Mouse (Mus musculus) megakaryocyte-erythroid progenitor cell, adult 5 weeks (primary cell): ENCODE results near the gene Kctd12b. TPM values are rescaled to one million over a fixed set of nuclear protein-coding genes. Genes with fewer than 3 reads are reported as not detected.

Experiments used
- polyA plus RNA-seq: library from polyadenylated mRNA; stranded (reverse); fragments of >175 nt; gene quantifications from 2 replicates; pipeline ENCODE4 v1.2.3, GENCODE M21; 2012

Kctd12b gene
- polyA plus RNA-seq: 0.03 and 0.05 TPM in 2 replicates

GRCm38 (mm10) chrX:153695782-153696395 lies at the start of gene Kctd12b:
TSS of gene Kctd12b (minus strand) at chrX:153696391.

GRCm38 (mm10) chrX:153723110-153723916 lies 27.1 kb upstream of the Kctd12b start, which contains the start of gene Nbdy:
TSS of gene Nbdy (plus strand) at chrX:153723590.

Other genes starting within 250 kb of the Kctd12b start
- 68.4 and 69.0 TPM in 2 replicates for gene Ubqln2, start 198.2 kb downstream of the Kctd12b start, polyA plus RNA-seq
- not detected in 2 replicates for gene Cypt3, start 137.8 kb downstream of the Kctd12b start, polyA plus RNA-seq
- 51.7 and 61.6 TPM in 2 replicates for gene Nbdy, start 27.2 kb upstream of the Kctd12b start, polyA plus RNA-seq
- gene Spin2c, start 135.8 kb upstream of the Kctd12b start, polyA plus RNA-seq: not detected in 2 replicates